Mouse (Mus musculus): Measurements from ENCODE around the gene Fam83f.

GRCm38 (mm10) chr15:80684786-80685602 is 13.3 kb downstream of the Fam83f start:
- TF ChIP-seq CTCF (IDR thresholded peaks at IDR 0.05; ENCODE audit: control insufficient read depth, insufficient read depth, insufficient read length) (no peak), MAX (IDR thresholded peaks at IDR 0.05) (no peak), USF1 (IDR thresholded peaks at IDR 0.05; ENCODE audit: low read depth) (no peak), MYOG (IDR thresholded peaks at IDR 0.05; ENCODE audit: control insufficient read depth, extremely low read depth, insufficient read length) (no peak), CEBPB (IDR thresholded peaks at IDR 0.05; ENCODE audit: low read depth) (no peak), MYOD1 (IDR thresholded peaks at IDR 0.05; ENCODE audit: control insufficient read depth, insufficient read length, low read depth) (no peak)
